Mouse (Mus musculus): ENCODE data around the gene Tenm4. TPM values are rescaled to one million over a fixed set of nuclear protein-coding genes. Genes with fewer than 3 reads are reported as not detected.
"Not testable (repeated sequence)": the region's sequence is repeated elsewhere in the genome, so short reads cannot be mapped to it uniquely, and the experiment has no call there.

The Tenm4 gene
- polyA plus RNA-seq, 2 experiments from 2014 or later: 0.45 TPM; not detected in 1

GRCm38 (mm10) chr7:96907971-96908680, 737.1 kb downstream of the Tenm4 start:
- ATAC-seq: no peak

- no peak for ATAC-seq
These were observed 738.8 kb downstream of the Tenm4 start for GRCm38 (mm10) chr7:96909856-96910255.

GRCm38 (mm10) chr7:96910310-96910960, 739.4 kb downstream of the Tenm4 start:
- no peak for ATAC-seq

- peak; percentile 64 for ATAC-seq
These were observed 743.0 kb downstream of the Tenm4 start for GRCm38 (mm10) chr7:96914031-96914430.

GRCm38 (mm10) chr7:96915452-96916105, 744.5 kb downstream of the Tenm4 start:
- peak; percentile 57 for ATAC-seq

GRCm38 (mm10) chr7:96920447-96921095, 749.5 kb downstream of the Tenm4 start:
- ATAC-seq: peak; percentile 74

GRCm38 (mm10) chr7:96922927-96923326, 751.9 kb downstream of the Tenm4 start:
- ATAC-seq: no peak

- no peak for ATAC-seq
These were observed 772.8 kb downstream of the Tenm4 start for GRCm38 (mm10) chr7:96943715-96944377.

GRCm38 (mm10) chr7:96946501-96946900, 775.5 kb downstream of the Tenm4 start:
- not testable (repeated sequence) for ATAC-seq

- ATAC-seq: peak; percentile 96
These were observed 780.4 kb downstream of the Tenm4 start, which contains the start of gene Nars2 for GRCm38 (mm10) chr7:96951281-96952051. Nars2 (plus strand) TSS chr7:96951505.

GRCm38 (mm10) chr7:96952094-96952493, 781.0 kb downstream of the Tenm4 start:
- ATAC-seq: no peak

- ATAC-seq: no peak
These were observed 788.1 kb downstream of the Tenm4 start for GRCm38 (mm10) chr7:96959168-96959567.

All from activated CD4-positive, CD25-positive, alpha-beta regulatory T cell, adult 4 months (primary cell).